Mouse (Mus musculus) MEL (cell line): ENCODE results near the gene Gm21985. TPM values are rescaled to one million over a fixed set of nuclear protein-coding genes. Genes with fewer than 3 reads are reported as not detected.

Experiments
- DNase-seq: peaks from one replicate; pipeline ENCODE4 v3.0.0; 2011; ENCODE audit warnings: low read depth, low spot score
- H3K27ac ChIP-seq: 2 replicates; pipeline ENCODE4 v1.5.1; 2012; ENCODE audit warnings: low read depth, mild to moderate bottlenecking, control low read depth, low read length, moderate library complexity; ENCODE audit not compliant: control insufficient read depth
- H3K27me3 ChIP-seq, 2 experiments: fragments of 150-350 bp in 1 of 2; sonication (generic) in 1 of 2; 2 replicates each; pipeline ENCODE4 v1.6.1; 2012; ENCODE audit warnings: low read length in 2 of 2, mild to moderate bottlenecking in 2 of 2, improper control_type of control experiment in 1 of 2, moderate library complexity in 1 of 2; ENCODE audit not compliant: insufficient read depth in 2 of 2, control insufficient read depth in 1 of 2
- H3K36me3 ChIP-seq, 2 experiments: 2 replicates each; pipeline ENCODE4 v1.6.1; 2012 to 2014; ENCODE audit warnings: low read length in 2 of 2, improper control_type of control experiment in 1 of 2, inconsistent platforms in 1 of 2, mild to moderate bottlenecking in 1 of 2; ENCODE audit not compliant: insufficient read depth in 2 of 2, control insufficient read depth in 1 of 2
- H3K4me1 ChIP-seq, 2 experiments: fragments of 150-350 bp in 1 of 2; sonication (generic) in 1 of 2; 2 replicates each; pipeline ENCODE4 v1.6.1; 2012; ENCODE audit warnings: low read length in 2 of 2, improper control_type of control experiment in 1 of 2, mild to moderate bottlenecking in 1 of 2; ENCODE audit not compliant: insufficient read depth in 2 of 2, control insufficient read depth in 1 of 2
- H3K4me3 ChIP-seq, 2 experiments: fragments of 150-350 bp in 1 of 2; sonication (generic) in 1 of 2; 2 replicates each; pipeline ENCODE4 v1.5.1; 2012; ENCODE audit warnings: low read depth in 2 of 2, low read length in 2 of 2, mild to moderate bottlenecking in 2 of 2, moderate library complexity in 2 of 2, control low read depth in 1 of 2, improper control_type of control experiment in 1 of 2; ENCODE audit not compliant: control insufficient read depth in 1 of 2, insufficient read depth in 1 of 2
- H3K79me2 ChIP-seq: 2 replicates; pipeline ENCODE4 v1.6.1; 2012; ENCODE audit warnings: mild to moderate bottlenecking, low read length, moderate library complexity; ENCODE audit not compliant: control insufficient read depth, poor library complexity, insufficient read depth
- H3K9ac ChIP-seq: 2 replicates; pipeline ENCODE4 v1.6.1; 2012; ENCODE audit warnings: low read depth, mild to moderate bottlenecking, control low read depth, low read length, moderate library complexity; ENCODE audit not compliant: control insufficient read depth, poor library complexity, severe bottlenecking
- H3K9me3 ChIP-seq: fragments of 150-350 bp; sonication (generic); replicated peaks from 2 replicates; pipeline ENCODE4 v1.6.1; 2012; ENCODE audit warnings: mild to moderate bottlenecking, low read length, improper control_type of control experiment, moderate library complexity; ENCODE audit not compliant: insufficient read depth
- BHLHE40 ChIP-seq: IDR thresholded peaks from 2 replicates; pipeline ENCODE4 v1.6.1; 2012; ENCODE audit warnings: low read depth, mild to moderate bottlenecking, inconsistent platforms, low read length, improper control_type of control experiment, borderline replicate concordance
- CTCF ChIP-seq, 3 experiments: IDR thresholded peaks in 2 of 3; conservative IDR thresholded peaks in 1 of 3; 2 replicates each; pipeline ENCODE4 v1.5.1; 2011 to 2012; ENCODE audit warnings: low read length in 3 of 3, low read depth in 2 of 3, mild to moderate bottlenecking in 2 of 3, improper control_type of control experiment in 1 of 3, inconsistent platforms in 1 of 3, mixed read lengths in 1 of 3, moderate library complexity in 1 of 3; ENCODE audit not compliant: control insufficient read depth in 1 of 3, insufficient read depth in 1 of 3, poor library complexity in 1 of 3, severe bottlenecking in 1 of 3
- ELF1 ChIP-seq: IDR thresholded peaks from 2 replicates; pipeline ENCODE4 v1.6.1; 2014; ENCODE audit warnings: low read depth, mild to moderate bottlenecking, inconsistent platforms, low read length, improper control_type of control experiment, moderate library complexity
- EP300 ChIP-seq, 2 experiments: IDR thresholded peaks; 2 replicates each; pipeline ENCODE4 v1.6.1; 2011; ENCODE audit warnings: improper control_type of control experiment in 2 of 2, low read length in 2 of 2, low read depth in 1 of 2, mild to moderate bottlenecking in 1 of 2
- ETS1 ChIP-seq: IDR thresholded peaks from 2 replicates; pipeline ENCODE4 v1.6.1; 2012; ENCODE audit warnings: low read depth, mild to moderate bottlenecking, inconsistent platforms, low read length, improper control_type of control experiment, moderate library complexity
- GATA1 ChIP-seq: IDR thresholded peaks from 2 replicates; pipeline ENCODE4 v1.6.1; 2011; ENCODE audit warnings: low read depth, low read length, improper control_type of control experiment
- HCFC1 ChIP-seq: IDR thresholded peaks from 2 replicates; pipeline ENCODE4 v1.6.1; 2012; ENCODE audit warnings: low read depth, mild to moderate bottlenecking, inconsistent platforms, low read length, improper control_type of control experiment, moderate library complexity
- KAT2A ChIP-seq: conservative IDR thresholded peaks from 2 replicates; pipeline ENCODE4 v1.6.1; 2012; ENCODE audit warnings: low read depth, low read length, improper control_type of control experiment, inconsistent platforms
- MAFK ChIP-seq: IDR thresholded peaks from 2 replicates; pipeline ENCODE4 v1.6.1; 2011; ENCODE audit warnings: low read depth, mild to moderate bottlenecking, low read length, improper control_type of control experiment, borderline replicate concordance
- MAX ChIP-seq: IDR thresholded peaks from 2 replicates; pipeline ENCODE4 v1.6.1; 2011; ENCODE audit warnings: low read length, improper control_type of control experiment
- MAZ ChIP-seq: IDR thresholded peaks from 2 replicates; pipeline ENCODE4 v1.6.1; 2012; ENCODE audit warnings: low read depth, mild to moderate bottlenecking, inconsistent platforms, low read length, improper control_type of control experiment
- MXI1 ChIP-seq: IDR thresholded peaks from 2 replicates; pipeline ENCODE4 v1.6.1; 2011; ENCODE audit warnings: mild to moderate bottlenecking, low read depth, low read length, improper control_type of control experiment
- MYB ChIP-seq: IDR thresholded peaks from 2 replicates; pipeline ENCODE4 v1.6.1; 2011; ENCODE audit warnings: mild to moderate bottlenecking, low read depth, low read length, improper control_type of control experiment
- NELFE ChIP-seq: IDR thresholded peaks from 2 replicates; pipeline ENCODE4 v1.6.1; 2011; ENCODE audit warnings: low read depth, low read length, improper control_type of control experiment
- POLR2A ChIP-seq, 2 experiments: IDR thresholded peaks; 2 replicates each; pipeline ENCODE4 v1.6.1; 2011 to 2012; ENCODE audit warnings: low read length in 2 of 2, mild to moderate bottlenecking in 2 of 2, control low read depth in 1 of 2, improper control_type of control experiment in 1 of 2, low read depth in 1 of 2, moderate library complexity in 1 of 2; ENCODE audit not compliant: control insufficient read depth in 1 of 2, insufficient read depth in 1 of 2, poor library complexity in 1 of 2
- POLR2AphosphoS2 ChIP-seq: IDR thresholded peaks from 2 replicates; pipeline ENCODE4 v1.6.1; 2011; ENCODE audit warnings: low read length, improper control_type of control experiment
- RAD21 ChIP-seq: IDR thresholded peaks from 2 replicates; pipeline ENCODE4 v1.6.1; 2011; ENCODE audit warnings: mild to moderate bottlenecking, low read depth, low read length, improper control_type of control experiment
- RCOR1 ChIP-seq: IDR thresholded peaks from 2 replicates; pipeline ENCODE4 v1.6.1; 2012; ENCODE audit warnings: low read depth, mild to moderate bottlenecking, inconsistent platforms, low read length, improper control_type of control experiment
- SIN3A ChIP-seq: IDR thresholded peaks from 2 replicates; pipeline ENCODE4 v1.6.1; 2012; ENCODE audit warnings: low read length, improper control_type of control experiment, inconsistent platforms
- SMC3 ChIP-seq: IDR thresholded peaks from 2 replicates; pipeline ENCODE4 v1.6.1; 2011; ENCODE audit warnings: low read depth, low read length, improper control_type of control experiment
- TAL1 ChIP-seq: IDR thresholded peaks from 2 replicates; pipeline ENCODE4 v1.6.1; 2012; ENCODE audit warnings: mild to moderate bottlenecking, inconsistent platforms, low read length, moderate library complexity, mixed read lengths
- TCF12 ChIP-seq: IDR thresholded peaks from 2 replicates; pipeline ENCODE4 v1.6.1; 2014; ENCODE audit warnings: low read depth, mild to moderate bottlenecking, inconsistent platforms, low read length, improper control_type of control experiment, moderate library complexity
- UBTF ChIP-seq: IDR thresholded peaks from 2 replicates; pipeline ENCODE4 v1.6.1; 2012; ENCODE audit warnings: low read depth, mild to moderate bottlenecking, inconsistent platforms, low read length, improper control_type of control experiment, moderate library complexity, borderline replicate concordance; ENCODE audit not compliant: insufficient read depth
- USF1 ChIP-seq: IDR thresholded peaks from 2 replicates; pipeline ENCODE4 v1.6.1; 2014; ENCODE audit warnings: low read depth, mild to moderate bottlenecking, inconsistent platforms, low read length, improper control_type of control experiment, moderate library complexity
- ZKSCAN1 ChIP-seq: IDR thresholded peaks from 2 replicates; pipeline ENCODE4 v1.6.1; 2012; ENCODE audit warnings: low read depth, mild to moderate bottlenecking, inconsistent platforms, low read length, improper control_type of control experiment, moderate library complexity
- polyA plus RNA-seq, 2 experiments: library from polyadenylated mRNA; stranded (reverse) in 1 of 2; unstranded in 1 of 2; fragments of >175 nt in 1 of 2; fragments of >200 nt in 1 of 2; gene quantifications; 2 replicates each; pipeline versions ENCODE4 v1.2.1 to v1.2.4; 2012; ENCODE audit warnings: low replicate concordance in 2 of 2, low read depth in 1 of 2; ENCODE audit not compliant: insufficient read length in 2 of 2, insufficient read depth in 1 of 2, missing spikeins in 1 of 2
- total RNA-seq: library from RNA; depleted of rRNA; stranded (reverse); fragments of 300-350 nt; gene quantifications from 2 replicates; pipeline ENCODE4 v1.2.3, GENCODE M21; 2012

The Gm21985 gene
- total and polyA plus RNA-seq, 3 experiments, result 0.04 TPM; not detected in 2

DNA sequence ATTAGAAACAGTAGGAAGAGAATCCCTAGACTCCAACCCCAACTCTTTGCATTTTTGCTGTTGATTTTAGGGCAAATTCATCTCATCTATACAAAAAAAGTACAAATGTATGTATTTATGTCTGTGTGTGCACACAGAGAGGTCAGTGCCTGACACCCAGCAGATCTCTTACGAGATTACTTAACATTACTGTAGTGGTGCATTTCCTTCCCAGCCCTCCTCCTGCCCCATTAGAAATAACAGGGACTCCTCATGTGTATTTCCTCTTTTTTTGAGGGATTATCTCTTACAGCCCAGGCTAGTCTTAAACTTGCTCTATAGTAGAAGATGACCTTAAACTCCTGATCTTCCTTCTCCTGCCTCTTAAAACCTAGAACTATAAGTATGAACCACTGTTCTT, 126.6 kb downstream of the Gm21985 start (continued):
- TF ChIP-seq TAL1, result peak; percentile 46
- TF ChIP-seq POLR2AphosphoS2, result no peak
- TF ChIP-seq ETS1, result no peak
- peak; percentile 5 to 63; a peak in 1 of 4 replicates for TF ChIP-seq EP300 (IDR thresholded peaks at IDR 0.05; ENCODE audit: low read depth in 1 of 2, low read length in 2 of 2)
- no peak for TF ChIP-seq MXI1
- TF ChIP-seq RAD21, result no peak
- no peak for TF ChIP-seq TCF12
- TF ChIP-seq ELF1, result no peak
- TF ChIP-seq BHLHE40, result no peak; the same call in 1 of the 2 replicates
- TF ChIP-seq MYB, result no peak
- TF ChIP-seq MAX, result 0 out of 2 replicates have a peak, but pooled peaks have one; percentile 20
- TF ChIP-seq USF1, result no peak
- no peak for TF ChIP-seq NELFE
- TF ChIP-seq KAT2A, result no peak
- no peak for TF ChIP-seq MAFK

DNA sequence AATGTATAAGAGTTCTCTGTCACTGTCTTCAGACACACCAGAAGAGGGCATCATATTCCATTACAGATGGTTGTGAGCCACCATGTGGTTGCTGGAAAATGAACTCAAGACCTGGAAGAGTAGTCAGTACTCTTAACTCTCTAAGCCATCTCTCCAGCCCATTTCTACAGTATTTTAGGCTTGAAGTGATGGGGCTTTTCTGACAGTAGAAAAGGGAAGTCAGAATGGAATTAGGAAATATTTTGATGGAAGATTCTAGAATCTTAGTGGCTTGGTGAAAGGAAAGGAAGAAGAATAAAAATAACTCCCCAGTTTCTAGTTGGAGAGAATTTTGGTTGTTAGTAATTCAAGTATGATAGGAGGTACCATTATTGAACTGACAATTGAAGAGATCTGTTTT, 127.8 kb downstream of the Gm21985 start:
- Histone ChIP-seq H3K36me3 (peaks cover 0 to 35% of the 10 kb centered on the region in 2 experiments; a peak in 3 of 4 replicates), H3K27me3 (no peaks in the 10 kb centered on the region), H3K79me2 (peaks cover 42% of the 10 kb centered on the region), H3K4me3 (no peak overlapping the region), H3K9ac (no peak overlapping the region), H3K4me1 (peaks cover 10 to 19% of the 10 kb centered on the region in 2 experiments), H3K9me3 (no peaks in the 10 kb centered on the region), H3K27ac (no peak overlapping the region)
- DNase-seq, result no peak
- TF ChIP-seq MAX (no peak), ZKSCAN1 (no peak), BHLHE40 (no peak), USF1 (no peak), MAFK (no peak), POLR2AphosphoS2 (no peak), SMC3 (no peak), SIN3A (no peak), RCOR1 (no peak), GATA1 (no peak), MXI1 (no peak), ETS1 (no peak), UBTF (no peak), POLR2A (IDR thresholded peaks at IDR 0.05; ENCODE audit: control insufficient read depth in 1 of 2, insufficient read depth in 1 of 2, low read depth in 1 of 2, low read length in 2 of 2, poor library complexity in 1 of 2) (no peak), MAZ (no peak), CTCF (IDR thresholded peaks at IDR 0.05 in 2 of 3, conservative IDR thresholded peaks at IDR 0.05 in 1 of 3; ENCODE audit: control insufficient read depth in 1 of 3, insufficient read depth in 1 of 3, low read depth in 2 of 3, low read length in 3 of 3, poor library complexity in 1 of 3, severe bottlenecking in 1 of 3) (no peak), HCFC1 (no peak), KAT2A (no peak)
